Comparison of ENCODE assay signal across 8 mouse cellular contexts in the genomic region with DNA sequence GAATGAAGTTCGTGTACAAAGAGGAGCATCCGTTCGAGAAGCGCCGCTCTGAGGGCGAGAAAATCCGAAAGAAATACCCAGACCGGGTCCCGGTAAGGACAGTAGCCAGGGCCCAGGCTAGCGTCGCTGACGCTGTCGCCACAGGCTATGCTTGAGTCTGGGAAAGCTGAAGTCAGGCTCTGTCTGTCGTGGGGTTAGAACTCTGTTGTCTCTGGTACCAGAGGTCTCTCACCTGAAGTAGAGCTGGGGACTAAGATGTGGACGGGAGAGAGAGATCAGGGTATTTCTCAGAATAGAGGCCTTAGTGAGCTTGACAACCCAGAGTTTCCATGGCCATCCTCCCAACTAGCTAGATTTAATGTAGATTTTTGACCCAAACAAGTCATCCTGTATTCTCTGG. TPM values are rescaled to one million over a fixed set of nuclear protein-coding genes. Genes with fewer than 3 reads are reported as not detected.
DNase-seq lines count a peak whose midpoint lies in the region; ATAC-seq and TF ChIP-seq lines count a peak whose summit lies in the region.

No protein-coding gene starts in this region.

- peaks cover 19% of the 10 kb centered on the region for H3K4me1 ChIP-seq in heart, embryonic 12.5 days (replicated peaks)
- peaks cover 36% of the 10 kb centered on the region for H3K4me1 ChIP-seq in E14TG2a.4 (replicated peaks; ENCODE audit: low read depth, low read length)
- peaks cover 18% of the 10 kb centered on the region for H3K4me1 ChIP-seq in forebrain, embryonic 16.5 days (replicated peaks; ENCODE audit: control insufficient read depth, insufficient read depth, low read length)
- H3K4me1 ChIP-seq in liver, postnatal 0 days (ENCODE audit: insufficient read depth) = peaks cover 22% of the 10 kb centered on the region

- peak overlapping the region; percentile 90 for H3K9ac ChIP-seq in heart, embryonic 12.5 days
- peak overlapping the region; percentile 73 for H3K9ac ChIP-seq in forebrain, embryonic 16.5 days (replicated peaks; ENCODE audit: low read depth, low read length)
- H3K9ac ChIP-seq in liver, postnatal 0 days (replicated peaks) = peak overlapping the region; percentile 86

- peak overlapping the region; percentile 74 for H3K4me2 ChIP-seq in heart, embryonic 12.5 days
- peak overlapping the region; percentile 88 for H3K4me2 ChIP-seq in forebrain, embryonic 16.5 days (ENCODE audit: low read length)
- peak overlapping the region; percentile 70 for H3K4me2 ChIP-seq in liver, postnatal 0 days (ENCODE audit: low read depth, low read length)

- H3K4me3 ChIP-seq in heart, embryonic 12.5 days = peak overlapping the region; percentile 70
- H3K4me3 ChIP-seq in E14TG2a.4 (replicated peaks; ENCODE audit: low read length) = peak overlapping the region; percentile 89
- peak overlapping the region; percentile 62 for H3K4me3 ChIP-seq in forebrain, embryonic 16.5 days (replicated peaks; ENCODE audit: low read length)
- peak overlapping the region; percentile 79 for H3K4me3 ChIP-seq in liver, postnatal 0 days (ENCODE audit: low read depth, low read length)

- 0% methylated on average over 15 of the region's 15 CpGs for WGBS in heart, embryonic 12.5 days
- under 1% methylated on average over 15 of the region's 15 CpGs for WGBS in forebrain, embryonic 16.5 days
- 0% methylated on average over 15 of the region's 15 CpGs for WGBS in liver, postnatal 0 days (ENCODE audit: insufficient replicate concordance)

- ATAC-seq in heart, embryonic 12.5 days (ENCODE audit: insufficient number of reproducible peaks, low FRiP score) = no peak; the same call in 1 of the 2 replicates
- ATAC-seq in forebrain, embryonic 16.5 days = peak; percentile 6; the same call in 1 of the 2 replicates
- ATAC-seq in liver, postnatal 0 days = peak; percentile 13; the same call in 1 of the 2 replicates
- ATAC-seq in cerebellum, adult (ENCODE audit: insufficient number of reproducible peaks, low FRiP score, low TSS enrichment) = no peak

- H3K27ac ChIP-seq in heart, embryonic 12.5 days (ENCODE audit: poor library complexity, severe bottlenecking) = peak overlapping the region; percentile 95
- H3K27ac ChIP-seq in forebrain, embryonic 16.5 days (ENCODE audit: low read length) = peak overlapping the region; percentile 95
- peak overlapping the region; percentile 84 for H3K27ac ChIP-seq in liver, postnatal 0 days (ENCODE audit: low read depth)

- no peak for DNase-seq in heart, adult 11 months
- no peak for DNase-seq in liver, postnatal 0 days
- no peak for DNase-seq in right cerebral cortex, postnatal 36 days (ENCODE audit: low spot score in 2 of 2)
- DNase-seq in layer of hippocampus, postnatal 36 days = no peak

- no peaks in the 10 kb centered on the region for H3K27me3 ChIP-seq in heart, embryonic 12.5 days (replicated peaks)
- no peaks in the 10 kb centered on the region for H3K27me3 ChIP-seq in E14TG2a.4 (ENCODE audit: insufficient read depth, low read length)
- no peaks in the 10 kb centered on the region for H3K27me3 ChIP-seq in forebrain, embryonic 16.5 days (replicated peaks; ENCODE audit: control insufficient read depth, insufficient read depth, low read length)
- no peaks in the 10 kb centered on the region for H3K27me3 ChIP-seq in liver, postnatal 0 days (ENCODE audit: insufficient read depth, low read length)

- H3K9me3 ChIP-seq in heart, embryonic 12.5 days (replicated peaks) = no peaks in the 10 kb centered on the region
- no peaks in the 10 kb centered on the region for H3K9me3 ChIP-seq in E14TG2a.4 (ENCODE audit: low read length)
- no peaks in the 10 kb centered on the region for H3K9me3 ChIP-seq in forebrain, embryonic 16.5 days (ENCODE audit: control insufficient read depth, low read length)
- no peaks in the 10 kb centered on the region for H3K9me3 ChIP-seq in liver, postnatal 0 days (ENCODE audit: low read length)

- TF ChIP-seq CTCF in E14TG2a.4 (conservative IDR thresholded peaks at IDR 0.05; ENCODE audit: low read length) = no peak
- no peak for TF ChIP-seq CTCF in liver, postnatal 0 days (IDR thresholded peaks at IDR 0.05; ENCODE audit: low read depth)

- H3K36me3 ChIP-seq in heart, embryonic 12.5 days = peaks cover 56% of the 10 kb centered on the region
- H3K36me3 ChIP-seq in E14TG2a.4 (ENCODE audit: insufficient read depth, low read length) = peaks cover 58% of the 10 kb centered on the region
- peaks cover 23% of the 10 kb centered on the region for H3K36me3 ChIP-seq in forebrain, embryonic 16.5 days (ENCODE audit: control insufficient read depth, insufficient read depth)
- H3K36me3 ChIP-seq in liver, postnatal 0 days (replicated peaks; ENCODE audit: insufficient read depth, low read length) = peaks cover 44% of the 10 kb centered on the region

- no peak for TF ChIP-seq EP300 in liver, postnatal 0 days (IDR thresholded peaks at IDR 0.05; ENCODE audit: low read depth)

RNA-seq across cellular contexts. Expression of a gene that starts 0.8 kb away (rescaled TPM):
- polyA plus RNA-seq in heart, embryonic 12.5 days (2016; fragmentation: Nextera tagmentation; extraction: Ambion mirVana) = 445 and 451 TPM in 2 replicates
- 563 and 565 TPM in 2 replicates for polyA plus RNA-seq in forebrain, embryonic 16.5 days (2015; fragmentation: Nextera tagmentation; extraction: Ambion mirVana)
- 305 and 324 TPM in 2 replicates for polyA plus RNA-seq in liver, postnatal 0 days (2015; fragmentation: Nextera tagmentation; extraction: Ambion mirVana)
- total RNA-seq in layer of hippocampus, postnatal 36 days (2021) = 100 to 1,000 TPM; 232 to 236 TPM

RNA-seq across cellular contexts. Expression of a gene that starts 3.9 kb away (rescaled TPM):
- polyA plus RNA-seq in heart, embryonic 12.5 days (2016; fragmentation: Nextera tagmentation; extraction: Ambion mirVana) = 51.0 and 54.1 TPM in 2 replicates
- polyA plus RNA-seq in forebrain, embryonic 16.5 days (2015; fragmentation: Nextera tagmentation; extraction: Ambion mirVana) = 63.7 and 66.8 TPM in 2 replicates
- polyA plus RNA-seq in liver, postnatal 0 days (2015; fragmentation: Nextera tagmentation; extraction: Ambion mirVana) = 19.5 and 25.5 TPM in 2 replicates
- 10 to 100 TPM; 45.4 to 47.4 TPM for total RNA-seq in layer of hippocampus, postnatal 36 days (2021)

RNA-seq across cellular contexts. Expression of a gene that starts 8.7 kb away (rescaled TPM):
- 25.8 and 26.1 TPM in 2 replicates for polyA plus RNA-seq in heart, embryonic 12.5 days (2016; fragmentation: Nextera tagmentation; extraction: Ambion mirVana)
- 34.6 and 34.7 TPM in 2 replicates for polyA plus RNA-seq in forebrain, embryonic 16.5 days (2015; fragmentation: Nextera tagmentation; extraction: Ambion mirVana)
- polyA plus RNA-seq in liver, postnatal 0 days (2015; fragmentation: Nextera tagmentation; extraction: Ambion mirVana) = 2.7 and 3.4 TPM in 2 replicates
- total RNA-seq in layer of hippocampus, postnatal 36 days (2021) = 10 to 100 TPM; 36.8 to 41.7 TPM

RNA-seq across cellular contexts. Expression of a gene that starts 9.4 kb away (rescaled TPM):
- polyA plus RNA-seq in heart, embryonic 12.5 days (2016; fragmentation: Nextera tagmentation; extraction: Ambion mirVana) = 103 and 109 TPM in 2 replicates
- polyA plus RNA-seq in forebrain, embryonic 16.5 days (2015; fragmentation: Nextera tagmentation; extraction: Ambion mirVana) = 166 and 167 TPM in 2 replicates
- 40.6 and 42.9 TPM in 2 replicates for polyA plus RNA-seq in liver, postnatal 0 days (2015; fragmentation: Nextera tagmentation; extraction: Ambion mirVana)
- total RNA-seq in layer of hippocampus, postnatal 36 days (2021) = 10 to 100 TPM; 77.5 to 78.4 TPM

RNA-seq across cellular contexts. Expression of a gene that starts 10.8 kb away (rescaled TPM):
- polyA plus RNA-seq in heart, embryonic 12.5 days (2016; fragmentation: Nextera tagmentation; extraction: Ambion mirVana) = 23.6 and 24.5 TPM in 2 replicates
- polyA plus RNA-seq in forebrain, embryonic 16.5 days (2015; fragmentation: Nextera tagmentation; extraction: Ambion mirVana) = 19.0 and 24.6 TPM in 2 replicates
- 8.4 and 9.7 TPM in 2 replicates for polyA plus RNA-seq in liver, postnatal 0 days (2015; fragmentation: Nextera tagmentation; extraction: Ambion mirVana)
- total RNA-seq in layer of hippocampus, postnatal 36 days (2021) = 100 to 1,000 TPM; 113 to 116 TPM

Comparison
In these comparisons a context has a peak if more than half of its experiments do, and no peak if none do; other contexts are left out.
1. ATAC-seq: peak in forebrain, embryonic 16.5 days (single experiment) and liver, postnatal 0 days (single experiment); none in heart, embryonic 12.5 days (single experiment) and cerebellum, adult (single experiment).
2. Peak in every context shown above with its lines, with median percentiles within 50 percentile points of each other: H3K27ac ChIP-seq, H3K4me2 ChIP-seq, H3K4me3 ChIP-seq and H3K9ac ChIP-seq.